Mouse (Mus musculus) G1E (cell line): Measurements from ENCODE around the gene Kif22. TPM values are rescaled to one million over a fixed set of nuclear protein-coding genes. Genes with fewer than 3 reads are reported as not detected.
A peak's percentile ranks its signal among the peaks of the same experiment; 100 is the strongest.

Source experiments
- ATAC-seq: 2 replicates; pipeline ENCODE4 v1.8.0; 2016; ENCODE audit warnings: mild to moderate bottlenecking; ENCODE audit not compliant: insufficient number of reproducible peaks, poor library complexity, low FRiP score, severe bottlenecking; ENCODE audit errors: extremely low read depth
- DNase-seq: peaks from one replicate; pipeline ENCODE4 v3.0.0; 2012; ENCODE audit warnings: low spot score
- H3K27me3 ChIP-seq: 2 replicates; pipeline ENCODE4 v1.6.1; 2012; ENCODE audit warnings: mild to moderate bottlenecking, low read length, inconsistent platforms; ENCODE audit not compliant: insufficient read depth
- H3K36me3 ChIP-seq: replicated peaks from 2 replicates; pipeline ENCODE3; 2012; ENCODE audit warnings: mild to moderate bottlenecking, inconsistent platforms
- H3K4me1 ChIP-seq: 2 replicates; pipeline ENCODE4 v1.6.1; 2012; ENCODE audit warnings: low read depth, low read length, inconsistent platforms, mixed read lengths; ENCODE audit not compliant: insufficient read depth
- H3K4me3 ChIP-seq: 2 replicates; pipeline ENCODE4 v1.5.1; 2012; ENCODE audit warnings: low read depth, mild to moderate bottlenecking, inconsistent platforms, low read length, moderate library complexity, mixed read lengths
- H3K9me3 ChIP-seq: replicated peaks from 2 replicates; pipeline ENCODE4 v1.6.1; 2012; ENCODE audit warnings: inconsistent platforms
- CTCF ChIP-seq: IDR thresholded peaks from 2 replicates; pipeline ENCODE4 v1.5.1; 2012; ENCODE audit warnings: low read depth, low read length, inconsistent platforms, mixed read lengths
- GATA1 ChIP-seq: IDR thresholded peaks from 2 replicates; pipeline ENCODE4 v1.6.1; 2012; ENCODE audit warnings: borderline replicate concordance, low read length, inconsistent platforms, mixed read lengths
- GATA2 ChIP-seq: IDR thresholded peaks from 2 replicates; pipeline ENCODE4 v1.6.1; 2012; ENCODE audit warnings: low read depth, low read length, inconsistent platforms, borderline replicate concordance
- POLR2AphosphoS5 ChIP-seq: IDR thresholded peaks from 2 replicates; pipeline ENCODE4 v1.6.1; 2012; ENCODE audit warnings: low read depth, low read length, inconsistent platforms; ENCODE audit not compliant: insufficient replicate concordance
- TAL1 ChIP-seq: conservative IDR thresholded peaks from 2 replicates; pipeline ENCODE4 v1.6.1; 2012; ENCODE audit warnings: low read depth, low read length, inconsistent platforms, mixed read lengths
- polyA plus RNA-seq: library from polyadenylated mRNA; stranded (reverse); fragments of >175 nt; gene quantifications from 2 replicates; pipeline ENCODE4 v1.2.3, GENCODE M21; 2012
- total RNA-seq, 2 experiments: library from RNA; stranded (forward) in 1 of 2; stranded (reverse) in 1 of 2; fragments of 200-1000 nt in 1 of 2; fragments of >200 nt in 1 of 2; fragmentation: Nextera tagmentation in 1 of 2; gene quantifications; 2 replicates each; pipeline ENCODE4 v1.2.3; 2014 to 2017

Gene Kif22
- total and polyA plus RNA-seq, 3 experiments = 44.2 to 88.0 (median 71.3) TPM

DNA sequence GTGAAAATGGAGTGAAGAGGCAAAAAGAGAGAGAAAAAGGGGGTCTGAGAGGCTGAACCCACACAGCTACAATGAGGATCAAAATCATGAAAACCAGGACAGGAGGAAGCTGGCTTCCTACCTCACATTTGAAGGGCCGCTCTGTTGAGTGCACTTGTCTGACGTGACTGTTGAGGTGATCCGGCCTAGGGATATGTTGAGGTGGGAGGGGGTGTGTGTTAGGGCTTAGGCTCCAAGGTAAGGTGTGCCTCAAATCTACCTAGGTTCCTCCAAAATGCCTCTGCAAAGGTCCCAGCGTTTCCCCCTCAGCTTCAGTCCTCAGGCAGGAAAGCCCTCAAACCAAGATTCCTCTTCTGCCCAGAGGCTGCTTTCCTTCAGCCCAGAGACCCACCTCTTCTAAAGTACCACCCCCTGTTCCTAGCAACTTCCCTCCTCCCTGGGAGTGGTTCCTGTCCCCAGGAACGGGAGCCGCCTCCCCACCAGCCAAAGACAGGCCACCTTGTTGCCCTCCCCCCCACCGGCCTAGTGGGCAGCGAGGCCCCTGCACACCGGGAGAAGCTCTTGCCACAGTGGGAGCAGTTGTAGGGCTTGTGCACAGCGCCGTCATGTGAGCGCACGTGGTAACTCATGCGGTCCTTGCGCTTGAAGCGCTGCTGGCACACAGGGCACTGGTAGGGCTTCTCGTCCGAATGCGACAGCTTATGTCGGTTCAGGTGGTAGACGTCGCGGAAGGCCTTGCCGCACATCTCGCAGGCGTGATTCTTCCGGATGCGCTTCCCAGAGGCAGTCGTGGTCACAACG, 17.3 kb downstream of the Kif22 start:
- DNase-seq (peak; percentile 81), ATAC-seq (peak; percentile 32)
- no peak for TF ChIP-seq TAL1
- TF ChIP-seq CTCF = no peak
- TF ChIP-seq GATA2 = no peak
- TF ChIP-seq GATA1 = no peak
- no peak for TF ChIP-seq POLR2AphosphoS5
- H3K36me3 ChIP-seq = peaks cover 78% of the 10 kb centered on the region
- peak overlapping the region; percentile 77 for H3K4me3 ChIP-seq
- no peaks in the 10 kb centered on the region for H3K9me3 ChIP-seq
- H3K4me1 ChIP-seq = peaks cover 75% of the 10 kb centered on the region
- no peaks in the 10 kb centered on the region for H3K27me3 ChIP-seq

DNA sequence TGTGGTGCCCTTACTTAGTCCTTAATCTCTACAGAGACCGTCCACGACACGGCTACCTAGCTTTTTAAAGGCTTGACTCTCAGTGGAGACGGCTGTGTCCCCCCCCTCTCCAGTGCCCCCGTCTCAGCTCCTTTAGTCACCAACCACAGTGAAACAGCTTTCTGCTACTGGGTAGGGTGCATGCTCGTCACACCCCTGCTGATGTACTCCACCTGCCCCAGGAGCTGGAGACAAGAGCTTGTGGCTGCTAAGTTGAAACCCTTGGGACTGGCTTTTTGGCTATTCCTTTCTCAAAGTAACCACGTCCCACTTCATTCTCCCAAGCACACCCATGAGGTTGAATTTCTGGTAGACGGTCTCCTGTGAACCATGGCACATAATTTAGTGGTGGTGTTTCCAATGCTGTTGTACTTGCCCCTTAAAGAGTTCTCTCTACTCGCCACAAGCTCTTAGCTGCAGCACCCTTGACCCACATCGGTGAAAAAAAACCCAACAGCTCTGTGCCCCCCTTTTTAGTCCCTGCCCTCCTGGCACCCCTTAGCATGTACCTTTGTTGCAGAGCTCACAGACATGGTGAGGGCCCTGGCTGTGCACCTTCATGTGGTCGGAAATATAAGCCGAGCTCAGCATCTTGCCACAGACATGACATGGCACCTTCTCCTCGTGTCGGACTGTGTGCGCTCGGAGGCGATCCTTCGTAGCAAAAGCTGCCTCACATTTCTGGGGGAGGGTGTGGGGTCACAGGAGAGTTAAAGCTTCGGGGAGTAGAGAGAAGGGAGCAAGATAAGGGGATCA, 18.2 kb downstream of the Kif22 start:
- Histone ChIP-seq H3K4me3 (peak overlapping the region; percentile 77), H3K4me1 (peaks cover 75% of the 10 kb centered on the region), H3K27me3 (no peaks in the 10 kb centered on the region), H3K9me3 (no peaks in the 10 kb centered on the region), H3K36me3 (peaks cover 78% of the 10 kb centered on the region)
- ATAC-seq (no peak), DNase-seq (no peak)
- TF ChIP-seq POLR2AphosphoS5 (no peak), GATA2 (no peak), TAL1 (no peak), GATA1 (no peak), CTCF (no peak)

GRCm38 (mm10) chr7:127023272-127023691, 19.0 kb downstream of the Kif22 start:
- peaks cover 75% of the 10 kb centered on the region for H3K4me1 ChIP-seq
- TF ChIP-seq GATA1 (no peak), POLR2AphosphoS5 (no peak), TAL1 (no peak), CTCF (no peak), GATA2 (no peak)
- H3K9me3 ChIP-seq = no peaks in the 10 kb centered on the region
- H3K27me3 ChIP-seq = no peaks in the 10 kb centered on the region
- DNase-seq = no peak
- ATAC-seq = no peak
- peak overlapping the region; percentile 77 for H3K4me3 ChIP-seq
- H3K36me3 ChIP-seq = peaks cover 77% of the 10 kb centered on the region

DNA sequence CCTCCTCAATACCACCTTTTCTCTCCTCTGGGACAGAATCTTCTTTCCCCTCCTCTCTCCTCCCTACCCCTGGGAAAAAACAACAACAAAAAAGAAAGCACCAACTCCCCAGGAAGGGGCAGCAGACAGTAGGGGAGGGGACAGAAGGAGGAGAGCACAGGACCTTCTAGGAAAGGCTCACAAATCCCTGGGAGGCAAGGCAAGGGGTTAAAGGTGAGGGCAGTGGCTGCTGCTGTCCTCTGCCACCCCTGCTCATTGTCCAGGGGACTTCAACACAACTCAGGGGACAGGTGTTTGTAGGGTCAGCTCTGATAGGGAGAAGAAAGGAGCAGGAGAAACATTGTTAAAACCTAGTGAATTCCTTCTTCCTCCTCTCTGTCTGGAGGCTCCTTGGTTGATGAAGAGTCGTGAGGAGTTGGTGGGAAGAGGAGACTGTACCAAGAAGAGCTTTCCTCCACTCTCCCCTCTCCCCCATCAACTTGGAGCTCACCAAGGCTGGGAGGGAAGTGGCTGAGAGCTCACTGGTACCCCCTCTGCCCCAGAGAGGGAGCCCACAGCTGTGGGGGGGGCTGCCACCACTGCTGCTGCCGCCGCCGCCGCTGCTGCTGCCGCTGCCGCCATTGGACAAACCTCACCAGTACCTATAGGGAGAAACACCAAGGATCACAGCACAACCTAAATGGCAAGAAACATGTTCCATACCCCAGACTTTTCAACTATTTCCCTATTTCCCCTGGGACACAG, 19.6 kb downstream of the Kif22 start:
- no peaks in the 10 kb centered on the region for H3K9me3 ChIP-seq
- ATAC-seq (no peak), DNase-seq (no peak)
- peaks cover 75% of the 10 kb centered on the region for H3K4me1 ChIP-seq
- H3K36me3 ChIP-seq = peaks cover 75% of the 10 kb centered on the region
- no peaks in the 10 kb centered on the region for H3K27me3 ChIP-seq
- TF ChIP-seq TAL1 = no peak
- TF ChIP-seq POLR2AphosphoS5 = no peak
- TF ChIP-seq CTCF = no peak
- no peak for TF ChIP-seq GATA2
- no peak for TF ChIP-seq GATA1
- peak overlapping the region; percentile 77; the same call in 1 of the 2 replicates for H3K4me3 ChIP-seq

DNA sequence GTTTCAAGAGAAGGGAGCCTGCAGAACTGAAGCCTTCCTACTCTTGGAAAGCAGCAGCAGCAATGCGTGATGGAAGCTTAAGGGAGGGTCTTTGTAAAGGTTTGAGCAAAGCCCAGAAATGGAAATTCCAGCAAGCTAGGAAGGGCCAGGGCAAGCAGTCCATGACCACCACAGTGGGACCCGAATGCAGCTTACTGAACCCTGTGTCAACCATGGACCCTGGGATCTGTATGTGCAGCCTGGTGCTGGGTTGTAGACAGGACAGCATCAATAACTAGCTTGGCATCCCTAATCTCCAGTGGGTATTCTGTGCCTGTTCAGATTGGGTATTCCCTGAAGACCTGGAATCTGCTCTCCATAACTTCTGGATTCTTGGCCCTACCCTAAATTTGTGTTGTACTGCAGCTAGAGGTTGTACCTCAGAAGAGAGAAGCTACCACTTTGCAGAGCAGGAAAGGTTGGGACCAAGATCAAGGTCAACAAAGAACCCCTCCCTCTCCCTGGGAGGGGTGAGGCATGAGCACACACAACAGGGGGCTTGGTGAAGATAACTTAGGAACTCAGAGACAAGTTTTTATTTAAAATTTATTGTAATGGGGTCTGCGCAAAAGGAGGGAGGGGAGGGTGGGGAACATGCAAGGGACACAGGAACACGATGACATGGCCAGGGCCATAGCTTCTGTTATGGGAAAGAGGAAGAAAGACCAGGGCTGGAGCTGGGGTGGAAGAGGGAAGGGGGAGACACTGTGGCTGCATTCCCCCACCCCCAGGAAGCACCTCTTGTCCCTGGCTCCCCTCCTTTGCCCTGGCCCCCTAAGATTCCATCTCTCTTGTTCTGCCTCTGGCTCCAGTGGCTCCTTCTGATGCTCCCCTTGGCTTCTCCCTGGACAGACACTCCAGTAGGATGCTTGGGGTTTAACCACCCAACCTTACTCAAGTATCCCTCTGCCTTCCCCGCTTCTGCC, 20.4 kb downstream of the Kif22 start:
- TF ChIP-seq POLR2AphosphoS5 (no peak), TAL1 (no peak), GATA1 (no peak), CTCF (no peak), GATA2 (no peak)
- ATAC-seq = no peak
- Histone ChIP-seq H3K9me3 (no peaks in the 10 kb centered on the region), H3K36me3 (peaks cover 72% of the 10 kb centered on the region), H3K4me1 (peaks cover 74% of the 10 kb centered on the region), H3K4me3 (peak overlapping the region; percentile 77; the same call in 1 of the 2 replicates), H3K27me3 (no peaks in the 10 kb centered on the region)
- DNase-seq = no peak

GRCm38 (mm10) chr7:127020901-127021562, 21.2 kb downstream of the Kif22 start, which contains the start of the genes Gm42742 and Prrt2:
TSS of gene Gm42742 (minus strand) at chr7:127021097.
TSS of gene Prrt2 (minus strand) at chr7:127021211.
- Histone ChIP-seq H3K27me3 (no peaks in the 10 kb centered on the region), H3K4me3 (peak within 1 kb of the TSS; percentile 77), H3K4me1 (peaks cover 82% of the 10 kb centered on the region), H3K36me3 (peaks cover 73% of the 10 kb centered on the region), H3K9me3 (no peaks in the 10 kb centered on the region)
- ATAC-seq (no peak), DNase-seq (peak; percentile 66)
- peak; percentile 85 for TF ChIP-seq POLR2AphosphoS5
- TF ChIP-seq CTCF = no peak
- no peak for TF ChIP-seq GATA2
